Mouse (Mus musculus) hindbrain, embryonic 10.5 days (tissue): ENCODE measurements around the gene Cd44. TPM values are rescaled to one million over a fixed set of nuclear protein-coding genes. Genes with fewer than 3 reads are reported as not detected.

ENCODE experiments used
- DNase-seq: peaks from one replicate; pipeline ENCODE4 v3.0.0-alpha.2; 2017; ENCODE audit warnings: low spot score
- H3K27ac ChIP-seq: fragments of 300-500 bp; sonication (generic); 2 replicates; pipeline ENCODE4 v1.5.1; 2016; ENCODE audit warnings: mild to moderate bottlenecking, moderate library complexity
- H3K27me3 ChIP-seq: fragments of 300-500 bp; sonication (generic); 2 replicates; pipeline ENCODE4 v1.6.1; 2016; ENCODE audit warnings: mild to moderate bottlenecking; ENCODE audit not compliant: poor library complexity, insufficient read depth, severe bottlenecking
- H3K36me3 ChIP-seq: fragments of 300-500 bp; sonication (generic); 2 replicates; pipeline ENCODE4 v1.6.1; 2016; ENCODE audit warnings: mild to moderate bottlenecking, moderate library complexity
- H3K4me1 ChIP-seq: fragments of 300-500 bp; sonication (generic); replicated peaks from 2 replicates; pipeline ENCODE4 v1.6.1; 2016; ENCODE audit warnings: mild to moderate bottlenecking
- H3K4me3 ChIP-seq: fragments of 300-500 bp; sonication (generic); 2 replicates; pipeline ENCODE4 v1.5.1; 2016; ENCODE audit warnings: mild to moderate bottlenecking, moderate library complexity
- H3K9me3 ChIP-seq: fragments of 300-500 bp; sonication (generic); 2 replicates; pipeline ENCODE4 v1.6.1; 2016; ENCODE audit warnings: mild to moderate bottlenecking, moderate library complexity
- WGBS: fragments of 180-500 bp; shearing (Covaris S2); methylation state at CpG from one replicate; pipeline ENCODE4 v1.1.7; 2016; 5-methylcytosine and 5-hydroxymethylcytosine counted together
- polyA plus RNA-seq: library from polyadenylated mRNA; unstranded; fragments of >200 nt; fragmentation: Nextera tagmentation; extraction: Ambion mirVana; gene quantifications from 2 replicates; pipeline ENCODE4 v1.2.1, GENCODE M21; 2016

Cd44 gene
- polyA plus RNA-seq, 1 experiment from 2014 or later: 2.8 TPM

DNA sequence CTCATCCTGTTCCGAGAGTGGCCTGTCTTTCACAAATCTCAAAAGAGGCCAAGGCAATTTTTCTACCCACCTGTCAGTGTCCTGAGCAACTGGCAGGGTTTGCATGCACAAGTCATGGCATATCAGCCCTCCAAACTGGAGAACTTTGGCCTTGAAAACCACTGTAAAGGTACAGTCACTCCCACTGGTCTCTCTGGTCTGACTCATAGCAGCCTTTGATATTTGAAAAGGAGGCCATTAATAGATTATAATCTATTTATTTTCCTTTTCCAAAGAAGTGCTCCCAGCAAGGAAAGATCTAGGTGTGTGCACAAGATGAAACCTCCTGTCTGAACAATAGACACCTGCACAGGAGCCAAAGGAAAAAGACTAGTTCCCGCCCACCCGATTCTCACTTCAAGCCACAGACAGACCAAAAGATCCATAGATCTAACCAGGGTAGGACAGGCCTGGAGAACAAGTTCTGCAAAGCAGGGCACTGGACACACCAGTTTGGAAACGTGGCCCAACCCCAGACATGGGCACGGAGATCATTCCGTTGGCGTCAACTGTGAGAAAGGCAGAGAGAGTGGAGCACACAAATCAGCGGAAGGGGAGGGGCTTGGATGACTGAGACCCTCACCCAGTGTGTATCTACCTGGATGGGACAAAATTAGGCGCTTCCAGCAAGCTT lies 75.4 kb downstream of the Cd44 start:
- Histone ChIP-seq H3K27ac (no peak overlapping the region), H3K4me1 (no peaks in the 10 kb centered on the region), H3K4me3 (no peak overlapping the region), H3K27me3 (no peaks in the 10 kb centered on the region), H3K9me3 (no peaks in the 10 kb centered on the region), H3K36me3 (no peaks in the 10 kb centered on the region)
- DNase-seq: no peak
- WGBS: 90% methylated on average over 9 of the region's 9 CpGs

DNA sequence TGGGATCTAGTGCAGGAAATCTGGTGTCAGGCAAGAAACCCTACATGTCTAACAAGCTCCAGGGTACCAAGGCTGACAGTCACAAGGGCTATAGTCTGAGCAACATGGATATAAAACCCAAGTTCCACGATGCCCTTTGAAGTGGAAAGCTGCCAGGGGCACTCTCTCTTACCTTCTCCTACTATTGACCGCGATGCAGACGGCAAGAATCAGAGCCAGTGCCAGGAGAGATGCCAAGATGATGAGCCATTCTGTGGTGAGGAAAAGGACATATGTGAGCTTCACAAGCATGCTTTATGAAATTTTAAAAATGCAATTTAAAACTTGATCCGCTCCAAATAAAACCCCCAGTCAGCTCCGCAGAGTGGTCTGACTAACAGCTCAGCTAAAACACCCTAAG lies 79.4 kb downstream of the Cd44 start:
- 90% methylated on average over 6 of the region's 6 CpGs for WGBS

DNA sequence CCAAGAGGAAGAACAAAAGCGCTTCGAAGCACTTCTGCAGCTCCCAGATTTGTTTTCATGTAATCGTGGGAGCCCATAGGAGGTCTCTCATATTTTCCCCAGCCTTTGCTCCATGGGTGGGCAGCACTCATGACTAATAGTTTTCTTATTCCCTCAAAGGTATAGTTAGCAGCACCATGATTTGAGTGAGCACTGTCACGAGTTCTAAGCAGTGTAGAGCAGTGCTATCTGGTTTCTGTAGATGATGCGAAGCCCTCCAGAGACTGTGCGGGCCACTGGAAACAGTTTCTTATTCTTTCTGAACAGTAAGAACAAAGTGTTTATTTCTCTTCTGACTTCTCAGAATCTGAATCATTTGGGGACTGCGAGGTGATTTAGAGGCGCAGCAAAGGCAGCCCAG lies 80.7 kb downstream of the Cd44 start:
- 83% methylated on average over 8 of the region's 8 CpGs for WGBS
- Histone ChIP-seq H3K4me3 (no peak overlapping the region), H3K36me3 (no peaks in the 10 kb centered on the region), H3K27ac (0 out of 2 replicates have a peak overlapping the region, but pooled peaks have one; percentile 29), H3K4me1 (peaks cover 5% of the 10 kb centered on the region), H3K27me3 (no peaks in the 10 kb centered on the region), H3K9me3 (no peaks in the 10 kb centered on the region)
- DNase-seq: no peak

More for the DNA sequence above, 79.4 kb downstream of the Cd44 start:
- peaks cover 5% of the 10 kb centered on the region for H3K4me1 ChIP-seq
- H3K27ac ChIP-seq: no peak overlapping the region
- no peaks in the 10 kb centered on the region for H3K9me3 ChIP-seq
- H3K27me3 ChIP-seq: no peaks in the 10 kb centered on the region
- no peak for DNase-seq
- H3K36me3 ChIP-seq: no peaks in the 10 kb centered on the region
- H3K4me3 ChIP-seq: no peak overlapping the region

DNA sequence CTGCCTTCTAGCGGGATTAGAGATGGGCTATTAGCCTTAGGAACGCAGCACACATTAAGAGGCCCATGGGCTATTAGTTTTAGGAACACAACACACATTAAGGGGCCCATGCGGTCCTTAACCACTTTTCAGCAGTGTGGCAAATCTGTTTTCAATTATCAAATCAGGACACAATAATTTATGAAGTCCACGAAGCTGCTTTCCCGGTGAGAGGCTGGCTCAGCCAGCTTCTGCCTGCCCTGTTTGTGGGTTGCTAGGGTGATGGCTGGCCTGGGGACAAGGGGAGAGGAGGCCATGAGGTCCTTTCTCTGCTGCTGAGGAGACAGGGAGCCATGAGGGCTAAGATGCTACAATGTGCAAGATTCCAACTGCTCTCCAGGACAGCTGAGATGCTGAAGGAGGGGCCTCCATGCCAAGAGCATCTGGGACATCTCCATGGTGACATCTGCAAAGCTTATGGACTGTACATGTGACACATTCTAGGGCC lies 81.2 kb downstream of the Cd44 start:
- Histone ChIP-seq H3K4me1 (peaks cover 5% of the 10 kb centered on the region), H3K27me3 (no peaks in the 10 kb centered on the region), H3K4me3 (no peak overlapping the region), H3K27ac (no peak overlapping the region; the same call in 1 of the 2 replicates), H3K36me3 (no peaks in the 10 kb centered on the region), H3K9me3 (no peaks in the 10 kb centered on the region)
- peak; percentile 36 for DNase-seq
- WGBS: 64% methylated on average over 5 of the region's 5 CpGs

DNA sequence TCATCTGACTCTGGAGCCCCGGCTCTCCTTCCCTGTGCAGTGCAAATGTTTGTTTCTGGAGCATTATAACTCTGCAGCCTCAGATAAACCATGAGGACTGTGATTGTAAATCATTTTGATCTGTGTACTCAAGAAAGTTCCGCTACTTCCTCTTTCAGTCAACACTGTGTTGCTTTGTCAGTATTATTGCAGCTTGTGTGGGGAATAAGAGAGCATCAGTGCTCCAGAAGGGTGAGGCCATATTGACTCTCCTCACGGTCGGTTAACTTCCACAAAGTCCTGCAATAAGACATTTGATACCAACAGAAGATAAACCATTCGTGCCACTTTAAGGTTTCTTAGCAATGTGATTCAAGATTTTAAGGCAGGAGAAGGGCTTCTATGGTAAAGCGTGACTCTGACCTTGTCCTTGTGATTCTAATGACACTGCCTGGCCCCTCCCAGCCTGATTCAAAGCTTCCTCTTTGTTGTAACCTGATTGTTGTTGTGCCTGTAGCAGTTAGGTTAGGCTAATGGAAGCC lies 86.1 kb downstream of the Cd44 start:
- Histone ChIP-seq H3K27me3 (no peaks in the 10 kb centered on the region), H3K4me1 (peaks cover 3% of the 10 kb centered on the region), H3K9me3 (no peaks in the 10 kb centered on the region), H3K27ac (no peak overlapping the region), H3K36me3 (no peaks in the 10 kb centered on the region), H3K4me3 (no peak overlapping the region)
- no peak for DNase-seq
- 83% methylated on average over 6 of the region's 6 CpGs for WGBS

DNA sequence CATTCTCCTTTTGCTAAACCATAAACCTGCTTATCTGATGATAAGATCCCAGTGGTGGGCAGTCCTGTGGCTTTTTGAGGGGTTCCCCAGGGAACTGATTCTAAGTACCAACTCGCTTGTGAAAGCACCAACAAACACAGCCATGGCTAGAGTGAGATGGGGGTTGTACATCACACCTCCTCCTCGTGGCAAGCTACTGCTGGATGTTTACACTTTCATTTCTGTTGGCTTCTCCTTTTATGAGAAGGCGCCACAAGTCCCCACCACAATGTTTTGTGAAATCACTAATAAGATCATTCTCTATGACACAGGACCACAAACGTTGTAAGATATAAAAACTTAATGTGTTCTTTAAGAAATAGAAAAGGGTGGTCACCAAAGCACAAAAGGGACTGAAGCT lies 88.7 kb downstream of the Cd44 start:
- Histone ChIP-seq H3K36me3 (no peaks in the 10 kb centered on the region), H3K27ac (no peak overlapping the region), H3K4me3 (no peak overlapping the region), H3K9me3 (no peaks in the 10 kb centered on the region), H3K27me3 (no peaks in the 10 kb centered on the region), H3K4me1 (no peaks in the 10 kb centered on the region)
- 73% methylated on average over 4 of the region's 4 CpGs for WGBS
- DNase-seq: no peak

DNA sequence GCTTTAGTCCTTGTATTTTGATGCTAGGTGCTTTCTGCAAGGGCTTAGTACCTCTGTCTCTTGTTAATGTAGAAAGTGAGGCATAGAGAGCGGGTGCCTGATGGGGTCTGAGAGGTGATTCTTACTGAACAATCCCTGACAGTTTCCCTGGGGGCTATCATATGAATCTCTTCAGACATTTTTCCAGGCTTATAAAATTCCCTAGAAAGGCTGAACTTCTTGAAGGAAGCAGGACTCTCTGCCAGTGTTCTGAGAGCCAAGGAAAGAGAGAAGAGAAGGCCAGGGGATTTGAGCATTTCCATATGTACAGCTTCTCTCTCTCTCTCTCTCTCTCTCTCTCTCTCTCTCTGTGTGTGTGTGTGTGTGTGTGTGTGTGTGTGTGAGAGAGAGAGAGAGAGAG lies 92.0 kb downstream of the Cd44 start:
- Histone ChIP-seq H3K36me3 (no peaks in the 10 kb centered on the region), H3K9me3 (no peaks in the 10 kb centered on the region), H3K27ac (no peak overlapping the region), H3K4me3 (no peak overlapping the region), H3K27me3 (no peaks in the 10 kb centered on the region), H3K4me1 (no peaks in the 10 kb centered on the region)
- 96% methylated on average over 1 of the region's 1 CpGs for WGBS
- DNase-seq: no peak

DNA sequence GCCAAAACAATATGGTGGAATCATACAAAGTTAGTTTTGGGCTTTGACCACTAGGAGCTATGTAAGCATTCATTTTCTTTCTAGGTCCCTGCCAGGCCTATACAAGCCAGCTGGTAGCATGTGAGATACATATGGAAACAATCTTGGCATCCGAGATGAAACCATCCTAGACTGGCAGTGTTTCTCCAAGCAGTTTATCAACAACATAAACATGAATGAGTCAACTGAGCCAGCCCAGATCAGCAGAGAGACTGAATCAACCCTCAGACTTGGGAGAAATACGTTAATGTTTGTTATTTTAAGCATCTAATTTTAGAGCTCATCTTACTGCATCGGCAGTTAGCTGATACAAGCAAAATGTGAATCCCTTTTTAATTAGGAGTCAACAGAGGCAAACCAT lies 93.8 kb downstream of the Cd44 start:
- no peaks in the 10 kb centered on the region for H3K4me1 ChIP-seq
- no peak overlapping the region for H3K27ac ChIP-seq
- H3K27me3 ChIP-seq: no peaks in the 10 kb centered on the region
- no peaks in the 10 kb centered on the region for H3K36me3 ChIP-seq
- H3K4me3 ChIP-seq: no peak overlapping the region
- WGBS: 67% methylated on average over 3 of the region's 3 CpGs
- H3K9me3 ChIP-seq: no peaks in the 10 kb centered on the region
- DNase-seq: no peak

DNA sequence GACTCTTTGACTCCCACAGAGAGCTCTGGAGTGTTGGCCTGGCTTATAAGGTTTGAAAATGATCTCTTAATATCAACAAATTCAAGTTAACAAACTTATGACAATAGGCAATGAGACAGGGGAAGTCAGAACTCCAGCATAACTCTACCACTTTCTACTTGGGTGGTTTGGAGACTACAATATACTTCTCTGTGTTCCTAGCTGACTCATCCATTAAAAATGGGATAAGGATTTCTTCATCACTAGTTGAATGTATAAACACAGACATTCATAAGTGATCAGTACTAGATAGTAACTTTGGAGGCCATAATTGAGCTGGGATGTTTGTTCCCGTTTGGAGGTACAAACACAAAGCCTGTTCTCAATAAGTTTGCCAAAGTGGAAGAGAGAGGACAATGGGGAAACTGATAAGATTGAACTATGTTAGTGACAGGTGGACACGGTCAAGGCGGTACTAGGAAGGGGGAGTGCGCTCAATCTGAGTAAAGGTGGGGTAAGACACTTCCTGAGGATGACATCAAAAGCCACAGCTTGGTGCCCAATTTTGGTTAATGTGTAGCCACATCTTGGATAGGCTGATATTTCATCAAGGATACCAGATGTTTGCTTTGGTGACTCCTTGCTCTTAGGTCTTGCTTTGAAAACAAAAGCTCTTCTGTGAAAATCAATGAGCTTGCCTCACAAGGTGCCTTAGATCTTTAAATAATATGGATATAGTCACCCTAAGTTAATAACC lies 95.5 kb downstream of the Cd44 start:
- H3K27me3 ChIP-seq: no peaks in the 10 kb centered on the region
- 89% methylated on average over 4 of the region's 4 CpGs for WGBS
- H3K4me3 ChIP-seq: no peak overlapping the region
- no peak overlapping the region for H3K27ac ChIP-seq
- H3K36me3 ChIP-seq: no peaks in the 10 kb centered on the region
- DNase-seq: no peak
- no peaks in the 10 kb centered on the region for H3K9me3 ChIP-seq
- no peaks in the 10 kb centered on the region for H3K4me1 ChIP-seq

DNA sequence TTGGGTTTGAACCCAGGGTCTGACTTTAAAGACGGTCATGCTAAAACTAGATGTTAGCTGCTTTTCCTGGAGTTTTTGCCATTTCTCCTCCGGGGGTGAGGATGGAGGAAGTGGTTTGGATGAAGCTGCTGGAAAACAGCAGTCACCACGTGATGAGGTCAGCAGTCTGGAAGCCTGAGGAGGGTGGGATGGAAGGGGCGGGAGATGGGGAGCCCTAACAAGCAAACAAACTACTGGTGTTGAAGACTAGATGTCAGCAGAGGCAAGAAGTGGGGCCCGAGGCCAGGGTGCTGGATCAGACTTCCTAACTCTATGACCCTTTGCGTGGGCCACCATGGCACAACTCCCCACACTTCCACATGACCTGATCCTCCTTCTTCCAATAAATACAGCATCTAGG lies 96.2 kb downstream of the Cd44 start:
- H3K36me3 ChIP-seq: no peaks in the 10 kb centered on the region
- no peaks in the 10 kb centered on the region for H3K9me3 ChIP-seq
- DNase-seq: no peak
- WGBS: 79% methylated on average over 6 of the region's 6 CpGs
- H3K27me3 ChIP-seq: no peaks in the 10 kb centered on the region
- no peak overlapping the region for H3K27ac ChIP-seq
- H3K4me3 ChIP-seq: no peak overlapping the region
- H3K4me1 ChIP-seq: no peaks in the 10 kb centered on the region

DNA sequence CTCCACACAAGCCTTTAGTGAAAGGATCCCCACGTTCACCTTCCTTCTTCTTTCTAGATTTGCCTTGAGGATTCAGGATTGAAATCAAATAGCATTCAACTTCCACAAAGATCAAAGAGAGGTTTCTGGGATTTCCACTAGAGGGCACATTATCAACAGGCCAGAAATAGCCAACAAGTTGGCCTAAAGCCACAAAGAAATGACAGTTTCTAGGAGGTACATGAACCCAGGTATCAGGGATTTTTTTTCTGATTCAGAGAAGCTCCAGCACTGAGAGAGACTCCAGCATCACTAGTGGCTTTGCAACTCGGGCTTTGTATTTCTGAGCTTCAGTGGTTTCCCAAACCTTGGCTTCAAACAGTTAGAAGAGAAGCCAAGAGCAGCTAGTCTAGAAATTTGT lies 97.4 kb downstream of the Cd44 start:
- Histone ChIP-seq H3K9me3 (no peaks in the 10 kb centered on the region), H3K4me3 (no peak overlapping the region), H3K4me1 (no peaks in the 10 kb centered on the region), H3K27ac (no peak overlapping the region), H3K36me3 (no peaks in the 10 kb centered on the region), H3K27me3 (no peaks in the 10 kb centered on the region)
- no peak for DNase-seq
- 51% methylated on average over 2 of the region's 2 CpGs for WGBS

DNA sequence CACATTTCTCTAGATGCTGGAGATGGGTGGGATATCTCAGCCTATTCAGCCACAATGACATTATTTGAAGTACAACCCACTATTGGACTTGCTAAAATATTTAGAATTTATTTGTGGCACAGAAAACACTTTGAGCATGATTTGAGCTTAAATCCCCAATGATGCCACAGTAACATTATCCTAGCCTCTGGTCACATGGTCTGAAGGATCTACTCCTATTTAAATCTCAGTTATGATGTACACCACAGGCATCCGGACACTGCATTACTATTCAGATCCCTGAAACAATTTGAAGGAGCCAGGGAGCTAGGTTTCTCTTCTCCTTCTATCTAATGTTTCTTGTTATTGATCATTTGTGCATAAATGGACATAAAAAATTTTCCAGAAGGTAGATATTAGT lies 99.6 kb downstream of the Cd44 start:
- H3K27me3 ChIP-seq: no peaks in the 10 kb centered on the region
- no peak for DNase-seq
- no peaks in the 10 kb centered on the region for H3K4me1 ChIP-seq
- no peak overlapping the region for H3K27ac ChIP-seq
- WGBS: 78% methylated on average over 1 of the region's 1 CpGs
- H3K36me3 ChIP-seq: no peaks in the 10 kb centered on the region
- no peaks in the 10 kb centered on the region for H3K9me3 ChIP-seq
- no peak overlapping the region for H3K4me3 ChIP-seq

DNA sequence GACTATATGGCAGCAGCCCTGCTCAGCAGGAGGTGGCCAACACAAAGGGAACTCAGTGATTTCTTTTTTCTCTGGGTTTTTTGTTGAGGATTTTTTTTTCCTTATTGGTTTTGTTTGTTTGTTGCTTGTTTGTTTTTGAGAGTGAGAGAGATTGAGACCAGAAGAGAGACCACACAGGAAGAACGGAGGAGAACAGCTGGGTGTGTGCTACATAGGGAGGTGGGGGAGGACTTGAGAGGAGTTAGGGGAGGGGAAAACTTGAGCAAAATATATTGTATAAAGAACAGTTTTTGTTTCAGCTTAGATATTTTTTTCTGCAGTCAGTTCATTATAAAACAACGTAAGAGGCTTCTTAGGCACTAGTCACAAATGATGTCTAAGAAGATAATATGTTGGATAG lies 103.3 kb downstream of the Cd44 start:
- H3K9me3 ChIP-seq: no peaks in the 10 kb centered on the region
- no peak overlapping the region for H3K27ac ChIP-seq
- H3K27me3 ChIP-seq: no peaks in the 10 kb centered on the region
- DNase-seq: no peak
- H3K4me3 ChIP-seq: no peak overlapping the region
- H3K4me1 ChIP-seq: no peaks in the 10 kb centered on the region
- WGBS: 74% methylated on average over 2 of the region's 2 CpGs
- H3K36me3 ChIP-seq: no peaks in the 10 kb centered on the region
